Mouse (Mus musculus) mesoderm, embryonic 11.5 days (tissue): Measurements from ENCODE around the gene Ropn1.
A peak's percentile ranks its signal among the peaks of the same experiment; 100 is the strongest.
"Not testable (repeated sequence)": the region's sequence is repeated elsewhere in the genome, so short reads cannot be mapped to it uniquely, and the experiment has no call there.

Source experiments
- DNase-seq: peaks from one replicate; pipeline ENCODE4 v3.0.0-alpha.2; 2012; ENCODE audit warnings: low read depth, low spot score

Ropn1 gene

DNA sequence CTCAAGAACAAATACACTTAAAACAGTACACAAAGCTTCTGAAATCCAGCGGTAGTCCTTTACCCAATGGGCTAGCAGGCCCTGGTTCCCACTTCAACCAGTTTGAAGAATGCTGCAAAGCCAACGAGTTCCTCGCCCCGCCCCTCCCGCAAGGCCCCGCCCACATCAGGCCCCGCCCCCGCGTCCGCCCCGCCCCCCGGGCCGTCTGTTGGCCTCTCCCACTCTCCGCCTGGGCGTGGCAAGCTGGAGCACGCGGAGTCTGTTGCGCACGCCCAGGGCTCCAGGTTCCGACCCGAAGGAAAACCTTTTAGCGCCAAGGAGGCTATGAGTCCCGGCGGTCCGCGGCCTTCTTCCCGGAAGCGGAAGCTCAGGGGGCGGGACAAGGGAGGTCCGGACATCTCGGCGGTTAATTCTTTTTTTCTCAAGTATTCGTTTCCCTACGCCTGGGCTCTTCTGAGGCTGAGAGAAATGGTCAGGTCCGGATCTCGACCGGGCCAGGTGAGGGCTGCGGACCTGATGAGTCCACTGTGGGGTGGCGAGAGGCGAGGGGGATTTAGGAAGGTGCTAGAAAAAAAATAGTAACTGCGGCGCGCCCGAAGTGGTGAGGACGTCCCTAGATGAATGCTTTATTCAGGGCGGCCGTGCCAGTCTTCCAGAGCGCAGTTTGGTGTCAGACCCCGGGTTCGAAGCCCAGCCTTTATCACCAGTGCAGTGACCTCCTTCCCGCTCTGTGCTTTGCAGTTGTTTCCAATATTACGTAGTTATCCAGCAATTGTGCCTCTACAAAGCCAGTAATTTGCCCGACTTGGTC, 40.8 kb downstream of the Ropn1 start, which contains the start of gene Ccdc14:
Gene Ccdc14 (plus strand): TSS at position 283 of the 811 bp plus-strand sequence.
- peak; percentile 93 for DNase-seq

DNA sequence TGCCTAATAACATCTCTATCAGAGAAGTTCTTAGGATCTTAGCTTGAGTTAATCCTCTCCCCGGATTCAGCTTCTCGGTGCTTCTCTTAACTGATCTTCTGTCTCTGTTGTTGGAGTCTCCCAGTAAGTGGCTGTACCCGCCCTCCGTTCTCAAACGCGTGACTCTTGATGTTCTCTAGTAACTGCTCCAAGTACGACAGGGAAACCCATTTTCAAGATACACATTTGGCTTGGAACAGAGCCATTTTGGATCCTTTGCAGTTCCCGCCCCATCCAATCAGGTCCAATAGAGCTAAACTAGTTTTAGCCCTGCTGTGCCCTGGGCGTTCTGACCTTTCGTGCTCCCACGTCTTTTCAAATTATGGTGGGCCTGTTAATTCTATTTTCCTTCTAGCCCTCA, 41.4 kb downstream of the Ropn1 start:
- no peak for DNase-seq

- no peak for DNase-seq
Measured at GRCm38 (mm10) chr16:34694477-34694876, 44.8 kb downstream of the Ropn1 start.

- not testable (repeated sequence) for DNase-seq
Measured at GRCm38 (mm10) chr16:34698721-34699120, 49.0 kb downstream of the Ropn1 start.

DNA sequence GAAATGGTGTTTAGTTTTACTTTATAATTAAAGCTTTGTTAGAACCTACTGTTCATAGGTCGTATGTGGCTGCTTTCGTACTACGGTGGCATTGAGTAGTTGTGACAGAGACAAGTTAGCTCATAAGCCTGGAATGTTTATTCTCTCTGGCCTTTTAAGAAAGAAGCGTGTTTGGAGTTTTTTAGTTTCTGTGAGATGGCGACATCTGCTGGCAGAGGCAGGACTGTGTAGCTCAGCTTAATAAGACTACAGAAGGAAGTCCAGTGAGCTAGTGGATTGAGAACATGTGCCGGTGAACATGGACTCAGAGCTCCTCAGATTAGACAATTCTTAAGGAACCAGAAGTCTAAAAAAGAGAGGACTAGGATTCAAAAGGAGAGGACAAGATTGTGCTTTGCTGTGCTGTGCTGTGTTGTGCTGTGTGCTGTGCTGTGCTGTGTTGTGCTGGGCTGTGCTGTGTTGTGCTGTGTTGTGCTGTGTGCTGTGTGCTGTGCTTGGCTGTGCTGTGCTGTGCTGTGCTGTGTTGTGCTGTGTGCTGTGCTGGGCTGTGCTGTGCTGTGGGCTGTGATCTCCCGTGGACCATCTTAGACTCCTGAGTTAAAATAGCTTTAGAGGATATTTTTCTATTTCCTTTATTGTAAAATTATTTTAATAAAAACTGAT, 50.6 kb downstream of the Ropn1 start:
- peak; percentile 85 for DNase-seq

DNA sequence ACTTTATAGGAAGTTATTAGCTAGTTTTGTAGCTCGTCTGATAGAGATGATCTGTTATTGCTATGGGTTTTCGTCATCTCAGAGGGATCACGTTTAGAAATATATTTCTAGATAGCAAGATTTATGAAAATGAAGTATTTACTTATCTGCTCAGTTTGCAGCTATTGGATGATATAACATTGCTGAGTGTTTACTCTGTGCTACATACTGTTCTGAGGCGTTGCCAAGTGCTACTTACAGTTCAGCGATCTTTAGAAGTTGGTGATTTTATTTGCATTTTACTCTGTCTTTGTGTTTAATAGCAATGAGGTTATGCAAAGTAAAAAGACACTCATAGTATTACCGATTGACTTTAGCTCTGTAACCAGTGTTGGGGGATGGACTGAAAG, 51.1 kb downstream of the Ropn1 start:
- no peak for DNase-seq

DNA sequence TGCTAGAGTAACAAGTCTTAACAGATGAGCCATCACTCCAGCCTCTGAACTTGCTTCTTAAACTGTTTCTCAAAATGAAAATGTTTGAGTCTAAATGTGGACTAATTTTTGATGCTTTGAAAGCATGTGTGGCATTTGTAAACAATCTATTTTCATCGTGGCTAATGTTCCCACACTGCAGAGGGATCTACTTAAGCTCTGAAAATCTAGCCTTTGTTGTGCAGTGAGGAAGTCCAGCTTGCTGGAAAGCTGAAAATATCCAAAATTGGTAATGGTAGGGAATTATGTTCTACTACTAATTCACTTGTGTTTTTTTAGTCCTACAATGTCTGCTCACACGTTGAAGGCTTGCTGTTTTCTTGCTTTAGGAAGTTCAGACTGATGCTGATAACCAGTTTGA, 56.3 kb downstream of the Ropn1 start:
- DNase-seq = no peak

DNA sequence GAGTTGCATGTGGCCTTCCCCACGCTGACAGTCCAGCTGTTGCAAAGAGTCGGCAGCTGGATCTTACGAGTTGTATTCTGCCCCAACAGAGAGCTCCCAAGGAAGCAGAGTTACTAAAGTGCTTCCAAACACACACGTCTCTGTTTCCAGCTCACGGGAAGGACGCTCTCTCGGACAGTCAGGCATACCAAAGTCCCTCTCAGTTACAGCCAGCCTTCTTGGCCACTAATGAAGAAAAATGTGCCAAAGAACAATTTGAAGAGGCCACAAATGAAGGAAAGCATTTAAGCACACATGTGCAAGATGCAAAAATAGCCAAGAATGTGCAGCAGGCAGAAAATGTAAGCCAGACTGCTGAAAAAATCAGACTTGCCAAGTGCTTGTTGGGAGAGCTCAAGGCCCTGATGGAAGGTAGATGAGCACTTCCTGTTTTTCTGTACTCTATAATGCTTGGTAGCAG, 56.8 kb downstream of the Ropn1 start:
- no peak for DNase-seq

DNA sequence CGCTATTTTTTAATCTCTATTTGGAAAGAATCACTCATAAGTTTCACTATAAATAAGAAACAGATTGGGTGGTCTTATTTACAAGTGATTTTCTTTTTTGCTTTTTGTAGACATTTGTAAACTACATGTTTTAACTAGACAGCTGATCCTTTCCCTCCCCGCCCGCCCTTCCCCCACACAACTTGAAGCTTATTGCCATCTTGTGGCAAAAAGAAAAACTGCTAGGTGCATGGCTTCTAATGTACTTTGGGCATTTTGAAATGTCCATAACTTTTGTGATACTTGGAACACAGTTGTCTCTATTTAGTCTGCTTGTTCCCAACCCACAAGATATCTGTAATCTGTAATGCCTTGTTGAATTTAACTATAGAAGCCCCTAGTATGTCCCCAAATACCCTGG, 61.8 kb downstream of the Ropn1 start:
- peak; percentile 11 for DNase-seq

GRCm38 (mm10) chr16:34725156-34725555, 75.4 kb downstream of the Ropn1 start:
- DNase-seq = no peak
